Mouse (Mus musculus): ENCODE data around the gene Skida1. TPM values are rescaled to one million over a fixed set of nuclear protein-coding genes. Genes with fewer than 3 reads are reported as not detected.

Skida1 gene
- not detected for total RNA-seq (2023)

DNA sequence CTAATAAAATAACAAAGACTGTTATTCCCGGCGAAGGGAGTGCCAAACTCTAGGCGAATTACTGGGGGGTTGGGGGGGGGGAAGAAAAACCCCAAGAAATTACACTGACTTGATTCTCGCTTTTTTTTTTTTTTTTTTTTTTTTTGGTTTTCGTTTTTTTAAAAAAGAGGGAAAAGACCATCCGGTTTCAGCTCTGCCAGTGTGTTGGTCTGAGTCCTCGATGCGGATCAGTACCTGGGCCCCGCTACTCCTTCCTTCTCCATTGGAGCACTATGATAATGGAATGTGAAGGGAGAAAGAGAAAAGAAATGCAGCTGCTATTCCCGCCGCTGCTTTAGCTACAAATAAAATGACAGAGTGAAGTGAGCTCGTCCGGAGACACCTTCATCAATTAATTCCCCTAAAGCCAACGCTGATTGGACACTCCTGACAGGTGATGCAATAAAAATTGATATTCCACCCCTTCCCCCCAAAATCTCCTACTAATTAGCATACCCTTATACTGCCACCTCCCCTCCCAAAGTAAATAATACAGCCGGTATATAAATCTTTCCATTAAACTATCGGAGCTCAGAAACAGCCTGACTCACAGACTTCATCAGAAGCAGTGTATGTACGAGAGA is at the start of gene Skida1:
Gene Skida1 (minus strand): TSS at position 599 of the 623 bp plus-strand sequence.

DNA sequence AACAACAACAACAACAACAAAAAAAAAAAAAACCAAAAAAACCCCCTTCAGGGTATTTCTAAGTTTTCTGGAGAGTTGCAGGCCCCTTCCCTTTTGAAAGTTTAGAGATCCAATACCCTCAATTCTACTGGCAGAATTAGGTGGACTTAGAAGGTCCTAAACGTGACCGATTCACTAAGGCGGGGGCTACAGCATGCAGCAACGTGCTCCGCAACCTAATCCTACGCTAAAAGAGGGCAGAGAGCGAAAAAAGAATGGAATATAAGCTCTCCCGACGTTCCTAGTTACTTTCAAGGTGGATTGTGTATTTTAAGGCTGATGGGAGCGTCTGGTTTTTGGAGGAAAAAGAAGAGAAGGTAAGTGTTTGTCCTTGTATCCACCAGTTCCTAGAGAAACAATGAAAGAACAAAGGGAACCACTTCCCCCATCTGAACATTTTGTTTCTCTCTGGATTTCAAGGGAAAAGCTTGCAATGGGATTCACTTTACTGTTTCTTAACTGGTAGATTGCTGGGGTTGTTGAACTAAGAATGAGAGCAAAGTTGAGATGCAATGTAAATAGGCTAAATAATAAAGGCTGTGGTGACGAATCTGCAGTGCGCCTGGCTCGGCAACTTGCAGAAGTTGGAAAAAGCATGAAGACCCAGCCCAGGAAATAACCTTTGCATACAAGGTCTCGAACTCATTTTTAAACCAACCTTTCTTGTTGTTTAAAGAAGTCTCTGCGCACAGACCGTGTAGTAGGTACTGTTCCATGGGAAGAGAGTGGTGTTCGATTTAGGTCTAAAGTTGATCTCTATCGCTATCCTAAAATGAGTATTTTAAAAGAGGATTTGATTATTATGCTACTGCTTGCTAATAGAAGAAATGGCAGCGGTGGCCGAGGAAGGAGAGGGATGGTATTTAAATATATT is 6.4 kb upstream of the Skida1 start, which contains the start of gene Mllt10:
Gene Mllt10 (plus strand): TSS at position 222 of the 913 bp plus-strand sequence.

DNA sequence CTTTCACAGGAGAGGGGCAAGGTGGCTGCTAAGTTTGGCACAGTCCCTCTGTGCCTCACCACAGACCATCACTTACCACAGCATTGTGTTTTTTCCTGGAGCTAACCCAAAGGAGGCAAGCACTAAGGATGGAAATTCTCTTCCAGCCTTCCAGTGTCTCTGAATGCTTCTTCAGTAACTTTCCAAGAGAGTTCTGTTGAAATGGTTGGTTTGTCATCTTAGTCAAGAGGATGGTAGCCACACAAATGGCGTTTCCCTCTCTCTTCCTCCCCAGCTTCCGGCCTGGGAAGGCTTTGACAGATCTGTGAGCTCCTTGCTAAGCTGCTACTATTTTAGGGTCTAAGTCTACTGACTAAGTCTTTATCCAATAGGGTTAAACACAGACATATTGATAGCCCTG is 11.4 kb downstream of the Skida1 start, which contains the start of gene A930004D18Rik:
Gene A930004D18Rik (minus strand): TSS at position 247 of the 400 bp plus-strand sequence.

DNA sequence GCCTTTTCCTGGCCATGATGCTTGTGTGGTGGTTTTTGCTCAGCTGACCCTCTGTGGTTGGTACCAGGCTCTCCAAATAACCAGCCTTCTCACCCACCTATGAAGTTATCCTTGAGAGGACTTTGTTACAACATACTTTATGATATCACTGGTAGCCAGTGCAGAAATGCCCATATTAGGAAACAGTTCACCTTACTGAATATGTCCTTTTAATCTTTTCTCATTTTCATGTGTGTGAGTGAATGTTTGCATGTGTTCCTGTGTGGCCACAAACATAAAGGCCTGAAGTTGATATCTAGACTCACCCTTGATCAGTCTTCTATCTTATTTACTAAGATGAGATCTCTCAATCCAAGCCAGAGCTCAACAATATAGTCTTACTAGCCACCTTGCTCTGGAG is 52.0 kb downstream of the Skida1 start, which contains the start of gene H2al2a:
Gene H2al2a (minus strand): TSS at position 101 of the 400 bp plus-strand sequence.

Other genes with a start within 250 kb of the Skida1 start
- gene H2al2a, start 52.1 kb downstream of the Skida1 start, total RNA-seq (2023), result not detected
- not detected for gene A930004D18Rik, start 11.3 kb downstream of the Skida1 start, total RNA-seq (2023)
- 117 TPM for gene Mllt10, start 6.2 kb upstream of the Skida1 start, total RNA-seq (2023)